Mouse (Mus musculus) thymus, postnatal 25 days (tissue): ENCODE measurements around the gene Ddx51.

Experiments
- DNase-seq: peaks from one replicate; pipeline ENCODE4 v3.0.0; 2022

Gene Ddx51

DNA sequence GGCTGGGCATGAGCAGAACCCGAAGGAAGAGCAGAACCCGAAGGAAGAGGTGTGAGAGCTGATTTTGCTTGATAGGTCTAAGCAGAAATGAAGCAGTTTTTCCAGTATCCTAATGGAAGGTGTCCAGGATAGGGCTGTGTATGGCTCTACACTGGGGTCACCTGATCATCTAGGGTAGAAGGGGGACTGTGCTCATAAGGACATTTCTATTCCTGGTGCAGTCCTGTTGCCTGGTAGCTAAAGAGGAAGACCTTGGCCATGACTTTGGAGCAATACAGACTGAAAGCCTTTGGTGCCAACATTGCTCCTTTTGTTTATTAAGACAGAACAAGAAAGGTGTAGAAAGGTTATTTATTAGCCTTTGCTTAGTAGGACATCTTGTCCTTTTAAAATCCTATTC is 10.8 kb downstream of the Ddx51 start:
- no peak for DNase-seq

DNA sequence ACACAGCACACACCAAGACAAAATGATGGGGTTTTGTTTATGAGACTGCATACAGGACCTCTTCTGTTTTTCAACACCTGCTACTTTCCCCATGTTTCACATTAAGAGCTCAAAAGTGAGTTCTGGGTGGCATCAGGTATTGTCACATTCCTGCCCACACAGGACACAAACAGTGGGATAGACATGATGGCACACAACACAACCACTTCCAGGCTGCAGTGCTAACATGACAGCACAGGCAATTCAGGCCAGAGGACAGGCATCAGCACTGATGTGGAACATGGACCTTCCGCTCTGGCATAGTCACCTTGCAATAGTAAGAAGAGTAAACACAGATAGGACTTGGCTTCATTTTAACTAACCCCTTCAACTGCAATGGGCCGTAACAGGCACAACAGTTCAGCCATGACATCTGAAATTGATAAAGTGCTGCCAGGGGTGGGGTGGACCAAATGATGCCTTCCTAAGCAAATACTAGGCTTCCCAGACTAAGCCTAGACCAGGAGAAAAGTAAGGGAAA is 11.6 kb downstream of the Ddx51 start:
- no peak for DNase-seq

DNA sequence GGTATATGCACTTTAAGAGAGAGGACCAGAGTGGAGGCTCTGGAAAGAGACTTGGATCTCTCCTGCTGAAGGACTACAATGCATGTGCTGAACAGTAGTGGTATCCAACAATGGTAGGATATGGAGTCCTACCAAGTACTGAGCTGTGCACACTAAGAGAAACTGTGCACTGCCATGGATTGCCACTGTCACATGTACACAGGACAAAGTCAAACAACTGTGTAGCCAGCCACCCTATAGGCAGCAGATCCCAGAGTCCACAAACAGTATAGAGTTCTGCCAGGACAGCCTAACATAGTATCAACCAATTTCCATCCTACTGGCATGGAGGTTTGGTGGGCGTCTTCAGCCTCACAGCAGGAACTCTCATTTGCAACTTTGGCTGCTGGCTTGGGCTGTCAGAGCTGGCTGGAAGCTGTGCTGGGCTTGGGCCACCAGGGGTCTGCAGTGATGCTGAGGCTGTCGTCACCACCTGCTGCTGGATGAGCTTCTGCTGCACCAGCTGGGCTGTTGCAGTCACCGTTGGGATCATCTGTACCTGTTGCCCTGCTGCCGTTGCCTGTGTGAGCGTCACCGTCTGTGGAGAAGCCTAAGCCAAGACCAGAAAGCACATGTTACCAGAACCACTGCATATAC is 12.4 kb downstream of the Ddx51 start:
- no peak for DNase-seq

DNA sequence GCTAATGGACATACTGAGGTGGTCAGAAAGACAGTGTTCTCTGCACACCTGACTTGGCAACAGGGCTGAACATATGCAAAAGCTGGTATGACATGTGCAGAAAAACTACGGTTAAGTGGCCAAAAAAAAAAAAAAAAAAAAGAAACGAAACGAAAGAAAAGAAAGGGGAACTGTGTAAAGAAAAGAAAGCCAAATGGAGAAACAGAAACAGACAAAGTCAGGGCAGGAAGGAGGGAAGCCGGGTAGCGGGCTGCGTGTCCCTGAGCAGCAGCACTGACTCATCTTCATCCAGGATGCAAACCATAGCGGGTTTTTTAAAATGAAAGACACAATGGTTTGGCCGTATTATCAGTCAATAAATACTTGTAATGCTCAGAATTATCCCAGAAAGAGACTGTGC is 28.8 kb downstream of the Ddx51 start:
- DNase-seq: no peak

DNA sequence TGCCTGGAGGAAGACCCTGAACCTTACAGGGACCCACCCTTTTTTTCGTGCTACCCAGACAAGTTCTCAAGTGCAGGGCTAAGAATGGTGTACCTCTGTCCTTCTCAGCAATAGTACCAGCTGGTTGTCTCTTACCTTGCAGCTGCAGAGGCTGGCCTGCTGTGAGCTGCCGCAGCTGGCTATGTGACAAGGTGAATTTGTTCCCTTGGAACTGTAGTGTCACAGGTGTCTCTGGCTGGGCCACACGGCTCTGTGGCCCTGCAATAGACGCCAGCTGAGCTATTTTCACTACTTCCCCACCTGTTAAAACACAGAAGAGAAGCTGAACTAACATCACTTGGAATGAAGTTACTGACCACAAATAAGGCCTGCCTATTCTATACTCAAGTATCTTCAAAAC is 45.4 kb downstream of the Ddx51 start:
- no peak for DNase-seq

DNA sequence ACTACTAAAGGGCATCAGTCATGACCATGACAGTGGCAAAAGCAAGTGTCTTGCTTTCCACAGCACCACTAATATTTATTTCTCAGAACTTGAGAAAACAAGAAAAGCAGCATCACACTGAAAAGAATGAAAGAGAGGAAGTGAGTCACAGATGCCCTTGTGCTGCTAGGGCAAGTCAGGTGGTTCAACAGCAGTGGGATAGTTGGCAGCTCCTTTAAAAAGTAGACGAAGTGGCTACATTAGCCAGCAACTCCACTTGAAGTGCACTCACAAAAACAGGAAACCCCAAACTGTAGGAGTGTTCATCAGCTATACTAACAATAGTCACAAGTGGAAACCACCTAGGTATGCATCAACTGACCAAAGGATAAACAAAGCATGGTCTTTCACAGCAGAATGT is 50.8 kb downstream of the Ddx51 start:
- DNase-seq: no peak

DNA sequence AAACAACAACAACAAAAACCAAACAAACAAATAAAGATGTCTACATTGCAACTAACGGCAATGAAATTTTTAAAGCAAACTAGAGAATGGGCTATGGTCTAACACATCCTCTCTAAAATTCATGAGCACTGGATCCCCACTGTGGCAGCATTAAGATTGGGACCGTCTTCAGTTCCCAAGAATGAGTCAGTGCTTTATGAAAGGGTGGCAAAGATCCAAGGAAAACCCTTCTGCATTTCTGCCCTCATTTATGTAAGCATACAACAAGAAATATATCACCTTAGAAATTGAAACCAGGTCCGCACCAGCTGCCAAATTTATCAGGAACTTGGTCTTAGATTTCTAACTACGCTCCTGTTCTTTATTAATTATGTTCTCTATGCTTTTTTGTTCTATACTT is 56.0 kb downstream of the Ddx51 start:
- DNase-seq: no peak
